Mouse (Mus musculus) lung, postnatal 0 days (tissue): ENCODE data around the gene Trib2. TPM values are rescaled to one million over a fixed set of nuclear protein-coding genes. Genes with fewer than 3 reads are reported as not detected.

Experiments
- ATAC-seq: fragments of 200-750 bp; cut with Nextera tagmentation; 2 replicates; pipeline ENCODE4 v1.8.0; 2017; ENCODE audit warnings: moderate library complexity
- DNase-seq: peaks from one replicate; pipeline ENCODE4 v3.0.0-alpha.2; 2016; ENCODE audit warnings: low spot score
- H3K27ac ChIP-seq: fragments of 300-500 bp; sonication (generic); 2 replicates; pipeline ENCODE4 v1.5.1; 2014; ENCODE audit warnings: antibody characterized with exemption, mild to moderate bottlenecking, low read length, mixed read lengths
- H3K27me3 ChIP-seq: fragments of 300-500 bp; sonication (generic); replicated peaks from 2 replicates; pipeline ENCODE4 v1.6.1; 2014; ENCODE audit warnings: low read length, mixed read lengths; ENCODE audit not compliant: insufficient read depth
- H3K36me3 ChIP-seq: fragments of 300-500 bp; sonication (generic); 2 replicates; pipeline ENCODE4 v1.6.1; 2014; ENCODE audit warnings: low read length, mixed read lengths; ENCODE audit not compliant: insufficient read depth
- H3K4me1 ChIP-seq: fragments of 300-500 bp; sonication (generic); 2 replicates; pipeline ENCODE4 v1.6.1; 2014; ENCODE audit warnings: antibody characterized with exemption, low read depth, low read length, mixed read lengths; ENCODE audit not compliant: insufficient read depth
- H3K4me2 ChIP-seq: fragments of 300-500 bp; sonication (generic); replicated peaks from 2 replicates; pipeline ENCODE4 v1.6.1; 2014; ENCODE audit warnings: low read depth, mild to moderate bottlenecking, low read length, moderate library complexity, mixed read lengths
- H3K4me3 ChIP-seq: fragments of 300-500 bp; sonication (generic); 2 replicates; pipeline ENCODE4 v1.5.1; 2014; ENCODE audit warnings: low read depth, low read length
- H3K9ac ChIP-seq: fragments of 300-500 bp; sonication (generic); replicated peaks from 2 replicates; pipeline ENCODE4 v1.6.1; 2014; ENCODE audit warnings: low read depth, mild to moderate bottlenecking
- H3K9me3 ChIP-seq: fragments of 300-500 bp; sonication (generic); 2 replicates; pipeline ENCODE4 v1.6.1; 2016; ENCODE audit warnings: low read length, mixed read lengths
- CTCF ChIP-seq: IDR thresholded peaks from 2 replicates; pipeline ENCODE4 v1.5.1; 2016; ENCODE audit warnings: antibody characterized with exemption, mild to moderate bottlenecking
- EP300 ChIP-seq: IDR thresholded peaks from 2 replicates; pipeline ENCODE4 v1.6.1; 2016; ENCODE audit warnings: antibody characterized with exemption, mild to moderate bottlenecking, control low read depth
- WGBS: fragments of 180-500 bp; shearing (Covaris S2); extraction: QIAGEN DNeasy Blood & Tissue Kit; methylation state at CpG from one replicate; pipeline ENCODE4 v1.1.7; 2014; 5-methylcytosine and 5-hydroxymethylcytosine counted together
- polyA plus RNA-seq: library from polyadenylated mRNA; unstranded; fragments of >200 nt; fragmentation: Nextera tagmentation; extraction: Ambion mirVana; gene quantifications from 2 replicates; pipeline ENCODE4 v1.2.1, GENCODE M21; 2015

The Trib2 gene
- polyA plus RNA-seq, 1 experiment from 2014 or later: 36.4 TPM

DNA sequence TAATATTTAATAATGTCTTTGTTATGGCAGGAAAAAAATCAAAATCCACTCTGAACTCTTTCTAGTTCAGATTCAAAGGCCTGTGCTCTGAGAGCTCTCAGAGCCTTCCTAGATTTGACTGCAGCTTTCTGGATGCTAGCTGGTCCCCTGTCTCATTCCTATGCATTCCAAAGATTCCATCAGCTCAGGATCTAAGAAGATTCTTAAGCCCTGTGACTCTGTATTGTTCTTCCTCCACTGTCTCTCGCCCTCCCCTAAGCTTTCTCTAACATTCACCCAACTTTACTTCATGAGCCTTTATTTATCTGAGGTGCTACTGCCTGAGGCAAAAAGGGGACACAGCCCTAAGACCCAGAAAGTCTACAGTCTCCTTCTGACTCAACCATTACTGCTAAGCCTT, 51.5 kb downstream of the Trib2 start:
- Histone ChIP-seq H3K4me1 (no peaks in the 10 kb centered on the region), H3K9ac (no peak overlapping the region), H3K36me3 (no peaks in the 10 kb centered on the region), H3K27ac (no peak overlapping the region), H3K4me2 (no peak overlapping the region), H3K9me3 (no peaks in the 10 kb centered on the region), H3K27me3 (no peaks in the 10 kb centered on the region), H3K4me3 (no peak overlapping the region)
- no peak for ATAC-seq
- TF ChIP-seq CTCF (no peak), EP300 (no peak)
- WGBS: 43% methylated on average over 1 of the region's 1 CpGs
- DNase-seq: no peak

DNA sequence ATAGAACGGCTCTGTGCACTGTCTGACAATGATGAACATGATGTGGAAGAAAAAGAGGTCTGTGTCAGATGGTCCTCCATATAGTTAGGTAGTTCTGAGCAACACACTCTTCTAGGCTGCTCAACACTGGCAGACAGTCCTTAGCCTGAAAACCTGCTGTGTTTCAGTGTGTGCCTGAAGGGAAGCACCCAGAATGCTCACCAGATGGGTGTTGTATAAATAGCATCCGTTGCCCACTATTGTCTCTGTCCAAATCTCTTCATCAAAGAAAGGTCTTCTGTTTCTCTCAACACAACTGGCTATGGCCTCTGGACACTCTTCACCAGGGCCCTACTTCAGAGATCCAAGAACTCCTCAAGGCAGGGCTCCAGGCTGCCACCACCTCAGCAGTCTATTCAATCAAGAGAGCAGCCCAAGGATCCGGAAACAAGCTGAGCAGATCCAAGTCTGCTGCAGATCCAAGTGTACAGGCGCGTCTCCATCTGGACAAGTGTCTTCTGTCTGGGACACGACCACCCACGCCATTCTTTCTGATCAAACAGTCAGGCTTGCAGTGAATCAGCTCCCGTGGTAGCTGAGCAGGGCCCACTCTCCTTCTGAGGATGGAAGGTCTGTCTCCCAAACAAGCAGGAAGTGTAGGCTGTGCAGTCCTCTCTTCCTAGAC, 55.1 kb downstream of the Trib2 start:
- WGBS: 82% methylated on average over 8 of the region's 8 CpGs
- Histone ChIP-seq H3K27me3 (no peaks in the 10 kb centered on the region), H3K27ac (no peak overlapping the region), H3K9me3 (no peaks in the 10 kb centered on the region), H3K4me3 (no peak overlapping the region), H3K36me3 (no peaks in the 10 kb centered on the region), H3K4me1 (no peaks in the 10 kb centered on the region), H3K4me2 (no peak overlapping the region), H3K9ac (no peak overlapping the region)
- DNase-seq (no peak), ATAC-seq (0 out of 2 replicates have a peak, but pooled peaks have one; percentile 12)
- TF ChIP-seq CTCF: no peak
- no peak for TF ChIP-seq EP300

DNA sequence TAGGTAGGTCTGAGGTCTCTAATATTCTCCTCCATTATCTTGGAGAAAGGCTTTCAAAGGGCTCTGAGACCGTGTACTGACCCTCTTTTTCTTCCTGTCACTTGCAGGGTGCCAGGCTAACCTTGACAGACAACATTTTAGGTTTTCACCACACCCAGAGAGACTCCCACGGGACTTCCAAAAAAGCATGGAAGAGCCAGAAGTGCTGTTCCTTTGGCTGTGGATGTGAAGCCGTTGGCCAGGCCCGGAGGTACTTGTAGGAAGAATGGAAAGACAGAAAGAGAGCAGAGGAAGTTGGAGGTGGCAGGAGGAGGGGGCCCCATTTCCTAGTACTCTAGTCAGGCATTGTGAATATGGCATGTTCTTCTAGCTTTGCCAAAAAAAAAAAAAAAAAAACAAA, 56.0 kb downstream of the Trib2 start:
- ATAC-seq: no peak
- no peak overlapping the region for H3K9ac ChIP-seq
- no peaks in the 10 kb centered on the region for H3K36me3 ChIP-seq
- no peak for DNase-seq
- no peaks in the 10 kb centered on the region for H3K9me3 ChIP-seq
- no peaks in the 10 kb centered on the region for H3K27me3 ChIP-seq
- no peak overlapping the region for H3K4me3 ChIP-seq
- no peak overlapping the region for H3K27ac ChIP-seq
- 61% methylated on average over 4 of the region's 4 CpGs for WGBS
- no peaks in the 10 kb centered on the region for H3K4me1 ChIP-seq
- no peak for TF ChIP-seq CTCF
- TF ChIP-seq EP300: no peak
- H3K4me2 ChIP-seq: no peak overlapping the region

DNA sequence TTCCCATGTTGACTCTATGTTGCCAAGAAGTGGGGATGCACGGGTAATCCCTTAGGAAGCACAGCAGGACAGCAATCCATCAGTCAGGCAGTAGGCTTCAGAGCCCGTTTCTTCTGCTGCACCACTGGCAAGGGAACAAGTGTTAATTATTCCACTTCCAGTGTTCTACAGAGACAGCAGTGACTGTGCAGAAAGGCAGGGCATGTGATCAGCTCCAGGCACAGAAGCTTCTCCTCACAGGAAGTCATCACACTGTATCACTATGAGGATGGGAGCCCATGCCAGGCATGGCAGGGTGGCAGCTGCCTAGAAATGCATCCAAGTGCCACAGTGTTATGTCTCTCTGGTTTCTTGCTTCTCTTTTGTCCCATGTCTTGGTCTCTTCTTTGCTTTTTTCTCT, 57.9 kb downstream of the Trib2 start:
- no peaks in the 10 kb centered on the region for H3K36me3 ChIP-seq
- ATAC-seq (no peak), DNase-seq (no peak)
- H3K4me3 ChIP-seq: no peak overlapping the region
- no peak for TF ChIP-seq CTCF
- no peak for TF ChIP-seq EP300
- no peaks in the 10 kb centered on the region for H3K27me3 ChIP-seq
- H3K4me1 ChIP-seq: no peaks in the 10 kb centered on the region
- 47% methylated on average over 2 of the region's 2 CpGs for WGBS
- H3K27ac ChIP-seq: no peak overlapping the region
- no peaks in the 10 kb centered on the region for H3K9me3 ChIP-seq
- no peak overlapping the region for H3K9ac ChIP-seq
- no peak overlapping the region for H3K4me2 ChIP-seq

DNA sequence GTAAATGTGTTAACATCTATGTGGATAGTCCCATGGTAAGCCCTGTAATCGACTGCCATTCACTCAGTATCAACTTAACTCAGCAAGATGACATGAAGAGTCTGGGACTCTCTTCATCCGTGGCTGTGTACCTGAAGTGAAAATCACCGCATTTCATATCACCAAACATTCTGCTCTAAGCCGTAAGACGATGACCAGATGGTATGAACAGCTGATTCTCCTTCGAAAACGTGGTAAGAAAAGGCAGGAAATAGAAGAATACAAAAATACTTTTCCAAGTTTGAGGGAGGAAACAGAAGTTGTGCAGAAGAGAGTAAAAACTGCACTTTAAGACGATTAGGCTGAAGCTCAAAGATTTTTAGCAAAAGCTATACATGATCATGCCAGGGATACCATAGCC, 59.4 kb downstream of the Trib2 start:
- TF ChIP-seq CTCF (no peak), EP300 (no peak)
- Histone ChIP-seq H3K9me3 (no peaks in the 10 kb centered on the region), H3K36me3 (no peaks in the 10 kb centered on the region), H3K27ac (no peak overlapping the region), H3K4me3 (no peak overlapping the region), H3K4me2 (no peak overlapping the region), H3K9ac (no peak overlapping the region), H3K27me3 (no peaks in the 10 kb centered on the region), H3K4me1 (no peaks in the 10 kb centered on the region)
- 84% methylated on average over 8 of the region's 8 CpGs for WGBS
- no peak for ATAC-seq
- no peak for DNase-seq

DNA sequence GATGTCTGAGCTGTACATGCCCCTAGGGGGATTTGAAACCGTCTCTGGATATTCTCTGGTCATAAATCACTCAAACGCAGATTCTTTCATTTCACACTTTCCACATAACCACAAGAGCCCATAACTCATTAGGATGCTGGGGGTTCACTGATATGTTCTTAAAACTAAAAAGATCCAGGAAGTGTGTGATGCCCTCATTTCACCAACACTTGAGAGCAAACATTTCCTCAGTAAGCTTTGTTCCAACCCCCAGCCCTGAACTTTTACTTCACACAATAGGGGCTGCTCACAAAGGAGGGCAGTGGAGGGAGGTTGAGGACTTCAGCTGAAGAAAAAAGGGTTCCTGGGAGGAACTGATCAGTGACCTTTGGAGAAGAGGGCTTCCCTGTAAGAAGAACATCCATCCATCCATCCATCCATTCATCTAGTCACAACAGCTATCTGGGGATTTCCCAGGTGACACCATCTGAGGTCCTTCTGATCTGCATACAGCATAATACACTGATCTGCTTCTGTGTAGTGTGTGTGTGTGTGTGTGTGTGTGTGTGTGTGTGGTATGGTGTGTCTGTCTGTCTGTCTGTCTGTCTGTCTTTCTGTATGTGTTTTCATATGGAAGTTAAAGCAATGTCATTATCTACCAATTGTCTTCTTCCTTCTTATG, 61.6 kb downstream of the Trib2 start:
- WGBS: 40% methylated on average over 2 of the region's 2 CpGs
- no peak overlapping the region for H3K4me3 ChIP-seq
- DNase-seq (no peak), ATAC-seq (no peak)
- no peak overlapping the region for H3K27ac ChIP-seq
- H3K27me3 ChIP-seq: no peaks in the 10 kb centered on the region
- TF ChIP-seq CTCF (no peak), EP300 (no peak)
- H3K36me3 ChIP-seq: no peaks in the 10 kb centered on the region
- no peaks in the 10 kb centered on the region for H3K4me1 ChIP-seq
- H3K4me2 ChIP-seq: no peak overlapping the region
- no peak overlapping the region for H3K9ac ChIP-seq
- H3K9me3 ChIP-seq: no peaks in the 10 kb centered on the region
